Mouse (Mus musculus) induced T-regulatory cell, adult 2 months (primary cell): ENCODE results near the gene Cfap97d1.
A peak's percentile ranks its signal among the peaks of the same experiment; 100 is the strongest.

Experiments used
- DNase-seq: peaks from one replicate; pipeline ENCODE4 v3.0.0-alpha.2; 2012; ENCODE audit warnings: low read depth

Cfap97d1 gene

GRCm38 (mm10) chr11:101984054-101985025 is at the start of gene Cfap97d1:
TSS of gene Cfap97d1 (plus strand) at chr11:101984279.
- peak; percentile 91 for DNase-seq

- DNase-seq: no peak
Observed at GRCm38 (mm10) chr11:101935743-101936142, 48.3 kb upstream of the Cfap97d1 start.

- no peak for DNase-seq
Observed at GRCm38 (mm10) chr11:101936421-101936820, 47.7 kb upstream of the Cfap97d1 start.

- DNase-seq: no peak
Observed at GRCm38 (mm10) chr11:101937108-101937507, 47.0 kb upstream of the Cfap97d1 start.

GRCm38 (mm10) chr11:101943055-101943454 is 41.0 kb upstream of the Cfap97d1 start:
- no peak for DNase-seq

- DNase-seq: no peak
Observed at GRCm38 (mm10) chr11:101946525-101946924, 37.6 kb upstream of the Cfap97d1 start.

GRCm38 (mm10) chr11:101950021-101950420 is 34.1 kb upstream of the Cfap97d1 start:
- DNase-seq: no peak

- peak; percentile 27 for DNase-seq
Observed at GRCm38 (mm10) chr11:101952541-101953341, 31.3 kb upstream of the Cfap97d1 start.

- no peak for DNase-seq
Observed at GRCm38 (mm10) chr11:101953441-101953840, 30.6 kb upstream of the Cfap97d1 start.

GRCm38 (mm10) chr11:101957476-101957875 is 26.6 kb upstream of the Cfap97d1 start:
- no peak for DNase-seq

GRCm38 (mm10) chr11:101963043-101963442 is 21.0 kb upstream of the Cfap97d1 start:
- no peak for DNase-seq

GRCm38 (mm10) chr11:101963473-101964291 is 20.4 kb upstream of the Cfap97d1 start:
- no peak for DNase-seq

- no peak for DNase-seq
Observed at GRCm38 (mm10) chr11:101964647-101965046, 19.4 kb upstream of the Cfap97d1 start.

- DNase-seq: no peak
Observed at GRCm38 (mm10) chr11:101965553-101965952, 18.5 kb upstream of the Cfap97d1 start.

- DNase-seq: no peak
Observed at GRCm38 (mm10) chr11:101966965-101967614, 17.0 kb upstream of the Cfap97d1 start, which contains the start of gene Sost. TSS of gene Sost (minus strand) at chr11:101967015.

GRCm38 (mm10) chr11:101968311-101968710 is 15.8 kb upstream of the Cfap97d1 start:
- no peak for DNase-seq

- peak; percentile 87 for DNase-seq
Observed at GRCm38 (mm10) chr11:101968791-101969190, 15.3 kb upstream of the Cfap97d1 start.

- DNase-seq: no peak
Observed at GRCm38 (mm10) chr11:101969835-101970234, 14.2 kb upstream of the Cfap97d1 start.

GRCm38 (mm10) chr11:101971410-101971809 is 12.7 kb upstream of the Cfap97d1 start:
- DNase-seq: peak; percentile 65

- DNase-seq: no peak
Observed at GRCm38 (mm10) chr11:101972097-101972496, 12.0 kb upstream of the Cfap97d1 start.

GRCm38 (mm10) chr11:101972651-101973050 is 11.4 kb upstream of the Cfap97d1 start:
- no peak for DNase-seq
